Mouse (Mus musculus): Measurements from ENCODE around the gene Rdh16f1. TPM values are rescaled to one million over a fixed set of nuclear protein-coding genes. Genes with fewer than 3 reads are reported as not detected.

Gene Rdh16f1
- polyA plus RNA-seq, 1 experiment: not detected

DNA sequence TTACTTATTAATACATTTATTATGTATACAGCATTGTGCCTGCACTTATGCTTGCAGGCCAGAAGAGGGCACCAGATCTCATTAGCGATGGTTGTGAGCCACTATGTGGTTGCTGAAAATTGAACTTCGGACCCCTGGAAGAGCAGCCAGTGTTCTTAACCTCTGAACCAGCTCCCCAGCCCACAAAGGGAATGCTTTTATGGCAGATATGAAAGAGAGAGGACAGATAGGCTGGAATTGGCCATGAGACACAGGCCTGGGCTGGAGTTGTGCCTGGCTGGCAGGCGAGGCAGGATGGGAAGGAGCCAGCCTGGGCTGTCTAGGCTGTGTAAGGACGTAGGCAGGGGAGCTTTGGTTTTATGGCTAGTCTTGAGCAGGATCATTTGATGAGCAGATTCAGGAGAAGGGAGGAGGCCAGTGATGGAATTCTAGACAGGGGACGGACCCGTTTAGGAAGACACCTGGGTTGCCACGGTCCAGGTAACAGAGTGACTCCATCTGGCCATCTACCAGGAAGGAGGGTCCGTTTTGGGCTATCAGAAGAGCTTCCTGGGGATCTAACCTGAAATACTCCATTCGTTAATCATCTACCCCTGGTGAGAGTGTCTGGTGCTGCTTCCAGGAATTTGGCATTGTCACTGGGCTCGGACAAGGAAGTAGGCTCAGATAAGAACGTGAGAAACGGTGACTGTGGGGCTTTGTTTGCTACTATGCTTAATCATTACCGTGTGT, 21.3 kb upstream of the Rdh16f1 start:
- H3K4me1 ChIP-seq (ENCODE audit: control insufficient read depth, insufficient read depth, low read length): peaks cover 10% of the 10 kb centered on the region
- H3K36me3 ChIP-seq (ENCODE audit: control insufficient read depth, insufficient read depth, low read length): no peaks in the 10 kb centered on the region
- TF ChIP-seq POLR2A (IDR thresholded peaks at IDR 0.05; ENCODE audit: control insufficient read depth, low read depth, low read length): no peak
- no peak for TF ChIP-seq CTCF (IDR thresholded peaks at IDR 0.05; ENCODE audit: control insufficient read depth, insufficient read depth, insufficient replicate concordance, low read depth, low read length)
- H3K27me3 ChIP-seq (ENCODE audit: control insufficient read depth, insufficient read depth, low read length): no peaks in the 10 kb centered on the region
- H3K27ac ChIP-seq (ENCODE audit: control insufficient read depth, insufficient read depth, low read depth, low read length): no peak overlapping the region
- H3K4me3 ChIP-seq (ENCODE audit: control insufficient read depth, low read depth, low read length): no peak overlapping the region

DNA sequence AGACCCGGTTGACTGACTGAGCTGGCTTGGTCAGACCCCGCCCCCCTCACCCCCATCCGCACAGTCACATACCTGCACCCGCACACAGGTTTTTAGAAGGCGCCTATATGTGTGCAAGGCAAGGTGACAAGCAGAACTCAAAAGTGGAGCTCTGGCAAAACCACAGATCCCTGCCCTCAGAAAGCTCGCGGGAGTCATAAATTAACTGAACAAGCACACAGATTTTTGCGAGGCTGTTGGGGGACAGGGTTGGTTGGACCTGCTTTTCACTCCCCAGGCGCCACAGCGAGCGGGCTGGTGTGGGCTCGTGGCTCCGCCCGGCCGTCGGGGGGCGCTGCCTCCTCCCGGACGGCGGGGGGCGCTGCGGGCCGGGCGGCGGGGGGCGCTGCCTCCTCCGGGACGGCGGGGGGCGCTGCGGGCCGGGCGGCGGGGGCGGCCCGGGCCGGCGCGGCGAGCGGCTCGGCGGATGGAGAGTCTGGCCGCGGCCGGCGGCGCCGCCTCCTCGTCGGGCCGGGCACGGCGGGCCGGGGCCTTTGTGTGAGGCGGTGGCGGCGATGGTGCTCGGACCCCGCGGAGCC, 20.4 kb upstream of the Rdh16f1 start, which contains the start of gene Zbtb39:
Gene Zbtb39, plus strand, starts transcription at position 456 of the 578 bp plus-strand sequence.
- Histone ChIP-seq H3K27me3 (ENCODE audit: control insufficient read depth, insufficient read depth, low read length) (no peaks in the 10 kb centered on the region), H3K4me3 (ENCODE audit: control insufficient read depth, low read depth, low read length) (peak within 1 kb of the TSS; percentile 92), H3K36me3 (ENCODE audit: control insufficient read depth, insufficient read depth, low read length) (no peaks in the 10 kb centered on the region; the same call in 1 of the 2 replicates), H3K4me1 (ENCODE audit: control insufficient read depth, insufficient read depth, low read length) (peaks cover 10% of the 10 kb centered on the region), H3K27ac (ENCODE audit: control insufficient read depth, insufficient read depth, low read depth, low read length) (peak within 1 kb of the TSS; percentile 77)
- TF ChIP-seq POLR2A (IDR thresholded peaks at IDR 0.05; ENCODE audit: control insufficient read depth, low read depth, low read length) (no peak), CTCF (IDR thresholded peaks at IDR 0.05; ENCODE audit: control insufficient read depth, insufficient read depth, insufficient replicate concordance, low read depth, low read length) (peak; percentile 43; the same call in 1 of the 2 replicates)

DNA sequence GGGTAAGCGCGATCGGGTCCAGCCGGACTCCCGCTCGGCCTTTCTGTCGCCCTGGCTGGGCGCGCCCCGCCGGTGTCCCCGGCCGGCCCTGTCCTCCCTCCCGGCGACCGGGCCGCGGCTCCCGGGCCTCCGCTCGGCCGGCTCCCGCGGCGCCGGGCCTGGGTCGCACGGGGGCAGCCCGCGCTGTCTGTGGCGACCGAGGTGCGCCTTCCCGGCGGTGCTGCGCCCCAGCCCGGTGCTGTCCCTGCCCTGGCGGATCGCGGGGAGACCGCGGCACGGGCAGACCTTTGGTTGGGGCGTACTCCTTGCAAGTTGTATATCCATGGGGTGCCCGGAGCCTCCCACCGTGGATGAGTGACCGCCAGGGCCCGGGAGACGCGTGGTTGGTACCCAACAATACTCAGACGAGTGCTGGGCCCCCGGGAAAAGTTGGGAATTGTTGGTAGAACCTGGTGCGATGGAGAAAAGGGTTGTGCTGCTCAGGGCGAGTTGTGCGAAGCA, 19.9 kb upstream of the Rdh16f1 start:
- H3K27ac ChIP-seq (ENCODE audit: control insufficient read depth, insufficient read depth, low read depth, low read length): peak overlapping the region; percentile 77
- peak overlapping the region; percentile 92 for H3K4me3 ChIP-seq (ENCODE audit: control insufficient read depth, low read depth, low read length)
- H3K27me3 ChIP-seq (ENCODE audit: control insufficient read depth, insufficient read depth, low read length): no peaks in the 10 kb centered on the region
- H3K4me1 ChIP-seq (ENCODE audit: control insufficient read depth, insufficient read depth, low read length): peaks cover 10% of the 10 kb centered on the region
- TF ChIP-seq CTCF (IDR thresholded peaks at IDR 0.05; ENCODE audit: control insufficient read depth, insufficient read depth, insufficient replicate concordance, low read depth, low read length): no peak
- no peak for TF ChIP-seq POLR2A (IDR thresholded peaks at IDR 0.05; ENCODE audit: control insufficient read depth, low read depth, low read length)
- H3K36me3 ChIP-seq (ENCODE audit: control insufficient read depth, insufficient read depth, low read length): no peaks in the 10 kb centered on the region; the same call in 1 of the 2 replicates

DNA sequence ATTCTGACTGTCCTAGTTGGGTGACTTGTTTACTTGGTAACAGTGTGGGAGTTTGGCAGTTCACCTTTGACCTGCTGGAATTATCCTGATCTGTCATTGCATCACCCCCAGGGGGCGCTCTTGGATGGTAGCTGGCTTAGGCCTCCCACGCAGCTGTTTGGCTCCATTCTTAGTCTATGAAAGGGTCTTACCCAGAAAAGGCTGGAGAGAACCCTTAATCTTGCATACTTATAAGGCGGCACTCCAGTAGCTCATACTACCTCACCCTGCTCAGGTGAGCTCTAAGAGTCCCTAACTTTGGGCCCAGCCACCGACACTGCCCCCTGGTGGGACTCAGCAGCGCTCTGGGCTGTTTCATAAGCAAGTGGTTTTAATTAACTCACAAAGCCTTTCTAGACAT, 14.9 kb upstream of the Rdh16f1 start:
- Histone ChIP-seq H3K27ac (ENCODE audit: control insufficient read depth, insufficient read depth, low read depth, low read length) (no peak overlapping the region), H3K27me3 (ENCODE audit: control insufficient read depth, insufficient read depth, low read length) (no peaks in the 10 kb centered on the region)
- TF ChIP-seq CTCF (IDR thresholded peaks at IDR 0.05; ENCODE audit: control insufficient read depth, insufficient read depth, insufficient replicate concordance, low read depth, low read length) (peak; percentile 48; the same call in 1 of the 2 replicates), POLR2A (IDR thresholded peaks at IDR 0.05; ENCODE audit: control insufficient read depth, low read depth, low read length) (no peak)

DNA sequence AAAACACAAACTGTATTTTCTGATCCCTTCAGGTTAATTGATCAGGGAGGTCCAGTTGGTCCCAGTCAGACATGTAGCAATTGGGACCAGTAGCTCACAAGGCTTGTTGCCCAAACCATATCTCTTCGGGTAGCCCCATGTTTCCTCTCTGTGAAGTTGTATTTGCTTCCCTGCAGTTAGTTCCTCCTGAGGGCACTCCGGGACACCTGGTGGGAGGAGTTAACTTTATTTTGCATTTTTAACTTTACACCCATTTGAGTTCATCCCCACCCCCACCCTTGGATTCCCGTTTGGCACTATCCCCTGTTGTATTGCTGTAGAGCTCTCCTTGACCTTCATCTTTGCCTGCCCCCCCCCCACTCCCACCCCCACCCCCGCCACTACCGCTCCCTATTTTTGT, 13.7 kb upstream of the Rdh16f1 start:
- peaks cover 13% of the 10 kb centered on the region for H3K4me1 ChIP-seq (ENCODE audit: control insufficient read depth, insufficient read depth, low read length)
- no peaks in the 10 kb centered on the region; the same call in 1 of the 2 replicates for H3K36me3 ChIP-seq (ENCODE audit: control insufficient read depth, insufficient read depth, low read length)
- H3K27ac ChIP-seq (ENCODE audit: control insufficient read depth, insufficient read depth, low read depth, low read length): no peak overlapping the region
- no peak overlapping the region for H3K4me3 ChIP-seq (ENCODE audit: control insufficient read depth, low read depth, low read length)
- TF ChIP-seq CTCF (IDR thresholded peaks at IDR 0.05; ENCODE audit: control insufficient read depth, insufficient read depth, insufficient replicate concordance, low read depth, low read length) (no peak), POLR2A (IDR thresholded peaks at IDR 0.05; ENCODE audit: control insufficient read depth, low read depth, low read length) (no peak)
- no peaks in the 10 kb centered on the region for H3K27me3 ChIP-seq (ENCODE audit: control insufficient read depth, insufficient read depth, low read length)

More for the DNA sequence above, 14.9 kb upstream of the Rdh16f1 start:
- no peaks in the 10 kb centered on the region; the same call in 1 of the 2 replicates for H3K36me3 ChIP-seq (ENCODE audit: control insufficient read depth, insufficient read depth, low read length)
- H3K4me3 ChIP-seq (ENCODE audit: control insufficient read depth, low read depth, low read length): no peak overlapping the region
- peaks cover 4% of the 10 kb centered on the region for H3K4me1 ChIP-seq (ENCODE audit: control insufficient read depth, insufficient read depth, low read length)

DNA sequence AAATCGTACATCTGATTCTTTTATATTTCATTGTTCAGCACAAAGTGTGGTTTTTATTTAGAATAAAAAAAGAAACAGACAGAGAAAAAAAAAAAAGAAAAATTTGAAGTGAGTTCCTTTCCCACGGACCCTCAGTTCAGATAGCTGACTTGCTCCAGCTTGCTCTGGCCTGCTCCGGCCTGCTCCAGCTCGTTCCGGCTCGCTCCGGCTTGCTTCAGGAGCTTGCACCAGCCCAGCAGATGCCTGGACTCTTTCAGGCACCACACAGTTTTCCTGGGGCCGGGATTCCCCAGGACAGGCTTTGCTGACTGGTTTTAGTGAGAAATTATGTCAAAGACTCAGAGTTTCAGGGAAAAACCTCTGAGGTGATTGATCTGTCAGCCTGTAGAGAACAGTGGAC, 12.3 kb upstream of the Rdh16f1 start:
- Histone ChIP-seq H3K27ac (ENCODE audit: control insufficient read depth, insufficient read depth, low read depth, low read length) (no peak overlapping the region), H3K4me1 (ENCODE audit: control insufficient read depth, insufficient read depth, low read length) (peaks cover 14% of the 10 kb centered on the region), H3K4me3 (ENCODE audit: control insufficient read depth, low read depth, low read length) (no peak overlapping the region), H3K36me3 (ENCODE audit: control insufficient read depth, insufficient read depth, low read length) (no peaks in the 10 kb centered on the region; the same call in 1 of the 2 replicates), H3K27me3 (ENCODE audit: control insufficient read depth, insufficient read depth, low read length) (no peaks in the 10 kb centered on the region)
- no peak for TF ChIP-seq CTCF (IDR thresholded peaks at IDR 0.05; ENCODE audit: control insufficient read depth, insufficient read depth, insufficient replicate concordance, low read depth, low read length)
- TF ChIP-seq POLR2A (IDR thresholded peaks at IDR 0.05; ENCODE audit: control insufficient read depth, low read depth, low read length): no peak

All from testis, adult 2 months (tissue).